In genomic region chr8:45689611-45690207, GRCm38 (mm10) we compare ENCODE assay signal across 14 mouse cellular contexts.
DNase-seq lines count a peak whose midpoint lies in the region; ATAC-seq and TF ChIP-seq lines count a peak whose summit lies in the region.
"Had no signal": no experiment of that assay in that cellular context is flagged by ENCODE, and none has a peak within 500 bp of the region (broad histone marks: within the 10 kb centered on the region; RNA-seq: fewer than 3 reads in every experiment).

No protein-coding gene starts in this region.

- H3K9me3 ChIP-seq in heart, postnatal 0 days (replicated peaks; ENCODE audit: control insufficient read depth, low read length), result no peaks in the 10 kb centered on the region
- H3K9me3 ChIP-seq in forebrain, embryonic 16.5 days (ENCODE audit: control insufficient read depth, low read length), result no peaks in the 10 kb centered on the region; the same call in 1 of the 2 replicates
- H3K9me3 ChIP-seq: hindbrain, embryonic 10.5 days had no signal

- no peaks in the 10 kb centered on the region for H3K27me3 ChIP-seq in heart, postnatal 0 days (ENCODE audit: control insufficient read depth, insufficient read depth, low read length)
- no peaks in the 10 kb centered on the region for H3K27me3 ChIP-seq in forebrain, embryonic 16.5 days (replicated peaks; ENCODE audit: control insufficient read depth, insufficient read depth, low read length)

- H3K4me3 ChIP-seq in heart, postnatal 0 days (ENCODE audit: low read depth, low read length), result no peak overlapping the region
- no peak overlapping the region for H3K4me3 ChIP-seq in forebrain, embryonic 16.5 days (replicated peaks; ENCODE audit: low read length)
- H3K4me3 ChIP-seq: erythroblast, embryonic 14.5 days; hindbrain, embryonic 10.5 days had no signal

- H3K4me2 ChIP-seq in heart, postnatal 0 days (ENCODE audit: low read depth, low read length), result no peak overlapping the region
- H3K4me2 ChIP-seq in forebrain, embryonic 16.5 days (ENCODE audit: low read length), result no peak overlapping the region

- 41% methylated on average over 2 of the region's 2 CpGs for WGBS in heart, postnatal 0 days
- WGBS in forebrain, embryonic 16.5 days, result 60% methylated on average over 2 of the region's 2 CpGs

- H3K36me3 ChIP-seq in heart, postnatal 0 days (replicated peaks; ENCODE audit: control insufficient read depth, insufficient read depth, low read length), result peaks cover 13% of the 10 kb centered on the region
- H3K36me3 ChIP-seq in forebrain, embryonic 16.5 days (ENCODE audit: control insufficient read depth, insufficient read depth), result no peaks in the 10 kb centered on the region; the same call in 1 of the 2 replicates

- peak overlapping the region; percentile 31; the same call in 1 of the 2 replicates for H3K27ac ChIP-seq in heart, postnatal 0 days (ENCODE audit: low read depth)
- no peak overlapping the region for H3K27ac ChIP-seq in forebrain, embryonic 16.5 days (ENCODE audit: low read length)
- H3K27ac ChIP-seq: hindbrain, embryonic 10.5 days had no signal

- TF ChIP-seq CTCF in heart, postnatal 0 days (IDR thresholded peaks at IDR 0.05; ENCODE audit: low read depth), result no peak

- no peak overlapping the region for H3K9ac ChIP-seq in heart, postnatal 0 days (replicated peaks; ENCODE audit: low read depth, low read length)
- H3K9ac ChIP-seq in forebrain, embryonic 16.5 days (replicated peaks; ENCODE audit: low read depth, low read length), result no peak overlapping the region

- ATAC-seq in heart, postnatal 0 days (ENCODE audit: insufficient read depth, low read depth), result no peak
- ATAC-seq in forebrain, embryonic 16.5 days, result peak; percentile 61; the same call in 1 of the 2 replicates
- ATAC-seq: CD4-positive, CD25-positive, alpha-beta regulatory T cell, adult 4 months; inflammation-experienced regulatory T-cells, adult 6 months had no signal

- DNase-seq in heart, postnatal 0 days (ENCODE audit: low spot score), result no peak
- DNase-seq in heart, adult 8-10 months (ENCODE audit: low spot score), result no peak
- DNase-seq in lung, postnatal 10 days, result peak; percentile 8
- DNase-seq in lung, postnatal 14 days, result no peak
- DNase-seq in ovary, postnatal 10 days (ENCODE audit: low spot score), result no peak
- DNase-seq in right cerebral cortex, postnatal 36 days (ENCODE audit: low spot score in 2 of 2), result no peak
- DNase-seq: adrenal gland, postnatal 14 days; cerebellum, adult 9-11 months; right cerebral cortex, postnatal 25 days had no signal

- 0 out of 2 replicates have a peak, but pooled peaks have one; percentile 34 for TF ChIP-seq EP300 in heart, postnatal 0 days (IDR thresholded peaks at IDR 0.05; ENCODE audit: low read depth)

- H3K4me1 ChIP-seq in heart, postnatal 0 days (ENCODE audit: control insufficient read depth, insufficient read depth), result peaks cover 25% of the 10 kb centered on the region
- H3K4me1 ChIP-seq in forebrain, embryonic 16.5 days (replicated peaks; ENCODE audit: control insufficient read depth, insufficient read depth, low read length), result peaks cover 22% of the 10 kb centered on the region
